Mouse (Mus musculus) myocyte (in vitro differentiated cells): ENCODE measurements around the gene Cables2. TPM values are rescaled to one million over a fixed set of nuclear protein-coding genes. Genes with fewer than 3 reads are reported as not detected.

Source experiments
- H3K27me3 ChIP-seq: one replicate; pipeline ENCODE4 v1.6.1; 2011; ENCODE audit not compliant: control insufficient read depth, insufficient read depth, insufficient read length
- H3K36me3 ChIP-seq: one replicate; pipeline ENCODE4 v1.6.1; 2011; ENCODE audit not compliant: control insufficient read depth, insufficient read depth
- H3K4me2 ChIP-seq: one replicate; pipeline ENCODE4 v1.6.1; 2011; ENCODE audit warnings: low read depth, control low read depth
- H3K4me3 ChIP-seq: one replicate; pipeline ENCODE4 v1.5.1; 2011; ENCODE audit warnings: mild to moderate bottlenecking, control low read depth, moderate library complexity
- H3K79me2 ChIP-seq: one replicate; pipeline ENCODE4 v1.6.1; 2011; ENCODE audit not compliant: control insufficient read depth, insufficient read depth
- H3ac ChIP-seq: one replicate; pipeline ENCODE4 v1.6.1; 2011; ENCODE audit not compliant: control insufficient read depth, insufficient read length
- CEBPB ChIP-seq: IDR thresholded peaks from 2 replicates; pipeline ENCODE4 v1.6.1; 2011; ENCODE audit warnings: mild to moderate bottlenecking, moderate library complexity; ENCODE audit not compliant: poor library complexity, insufficient read depth, severe bottlenecking
- E2F4 ChIP-seq: IDR thresholded peaks from one replicate; pipeline ENCODE4 v1.6.1; 2011; ENCODE audit warnings: mild to moderate bottlenecking, control low read depth, moderate library complexity; ENCODE audit not compliant: insufficient read depth
- MAX ChIP-seq: IDR thresholded peaks from one replicate; pipeline ENCODE4 v1.6.1; 2011; ENCODE audit warnings: low read depth, mild to moderate bottlenecking, control low read depth
- MYOD1 ChIP-seq, 3 experiments: IDR thresholded peaks; one replicate each; pipeline ENCODE4 v1.6.1; 2011; ENCODE audit warnings: control low read depth in 2 of 3, low read depth in 2 of 3, mild to moderate bottlenecking in 2 of 3, moderate library complexity in 1 of 3; ENCODE audit not compliant: insufficient read length in 2 of 3, control insufficient read depth in 1 of 3
- MYOG ChIP-seq, 3 experiments: IDR thresholded peaks; one replicate each; pipeline ENCODE4 v1.6.1; 2011; ENCODE audit warnings: control low read depth in 2 of 3, low read depth in 2 of 3, mild to moderate bottlenecking in 2 of 3; ENCODE audit not compliant: insufficient read length in 2 of 3, control insufficient read depth in 1 of 3, insufficient read depth in 1 of 3
- POLR2A ChIP-seq: IDR thresholded peaks from one replicate; pipeline ENCODE4 v1.6.1; 2011; ENCODE audit warnings: low read depth, mild to moderate bottlenecking, control low read depth, moderate library complexity; ENCODE audit not compliant: insufficient read length
- POLR2AphosphoS2 ChIP-seq: IDR thresholded peaks from one replicate; pipeline ENCODE4 v1.6.1; 2011; ENCODE audit warnings: low read depth, control low read depth; ENCODE audit not compliant: insufficient read length
- REST ChIP-seq: IDR thresholded peaks from one replicate; pipeline ENCODE4 v1.6.1; 2011; ENCODE audit warnings: mild to moderate bottlenecking, control low read depth, moderate library complexity; ENCODE audit not compliant: insufficient read depth, insufficient read length
- SRF ChIP-seq: IDR thresholded peaks from one replicate; pipeline ENCODE4 v1.6.1; 2011; ENCODE audit warnings: low read depth; ENCODE audit not compliant: control insufficient read depth, insufficient read length
- TCF12 ChIP-seq: IDR thresholded peaks from one replicate; pipeline ENCODE4 v1.6.1; 2011; ENCODE audit warnings: mild to moderate bottlenecking, control low read depth; ENCODE audit not compliant: poor library complexity, insufficient read depth, severe bottlenecking
- TCF3 ChIP-seq: IDR thresholded peaks from one replicate; pipeline ENCODE4 v1.6.1; 2011; ENCODE audit warnings: low read depth, control low read depth; ENCODE audit not compliant: insufficient read length
- USF1 ChIP-seq: IDR thresholded peaks from one replicate; pipeline ENCODE4 v1.6.1; 2011; ENCODE audit warnings: low read depth, mild to moderate bottlenecking, control low read depth, moderate library complexity
- polyA plus RNA-seq: library from polyadenylated mRNA; unstranded; fragments of >200 nt; fragmentation: generic; extraction: Trizol; gene quantifications from one replicate; pipeline ENCODE4 v1.2.1, GENCODE M21; 2012; ENCODE audit warnings: missing spikeins

Cables2 gene
- polyA plus RNA-seq, 1 experiment = 6.8 TPM

GRCm38 (mm10) chr2:180224647-180225043, 48.7 kb downstream of the Cables2 start:
- peak overlapping the region; percentile 85 for H3K4me3 ChIP-seq
- peaks cover 48% of the 10 kb centered on the region for H3K79me2 ChIP-seq
- H3K27me3 ChIP-seq = no peaks in the 10 kb centered on the region
- H3K36me3 ChIP-seq = peaks cover 3% of the 10 kb centered on the region
- peak overlapping the region; percentile 50 for H3ac ChIP-seq
- peak overlapping the region; percentile 88 for H3K4me2 ChIP-seq
- TF ChIP-seq E2F4 = no peak
- TF ChIP-seq USF1 = no peak
- TF ChIP-seq MAX = no peak
- no peak for TF ChIP-seq SRF
- TF ChIP-seq TCF12 = no peak
- TF ChIP-seq TCF3 = no peak
- TF ChIP-seq REST = no peak
- no peak for TF ChIP-seq MYOD1 (IDR thresholded peaks at IDR 0.05; ENCODE audit: control insufficient read depth in 1 of 3, insufficient read length in 2 of 3, low read depth in 2 of 3)
- TF ChIP-seq MYOG (IDR thresholded peaks at IDR 0.05; ENCODE audit: control insufficient read depth in 1 of 3, insufficient read depth in 1 of 3, insufficient read length in 2 of 3, low read depth in 2 of 3) = no peak
- no peak for TF ChIP-seq POLR2A
- TF ChIP-seq POLR2AphosphoS2 = no peak
- no peak for TF ChIP-seq CEBPB

DNA sequence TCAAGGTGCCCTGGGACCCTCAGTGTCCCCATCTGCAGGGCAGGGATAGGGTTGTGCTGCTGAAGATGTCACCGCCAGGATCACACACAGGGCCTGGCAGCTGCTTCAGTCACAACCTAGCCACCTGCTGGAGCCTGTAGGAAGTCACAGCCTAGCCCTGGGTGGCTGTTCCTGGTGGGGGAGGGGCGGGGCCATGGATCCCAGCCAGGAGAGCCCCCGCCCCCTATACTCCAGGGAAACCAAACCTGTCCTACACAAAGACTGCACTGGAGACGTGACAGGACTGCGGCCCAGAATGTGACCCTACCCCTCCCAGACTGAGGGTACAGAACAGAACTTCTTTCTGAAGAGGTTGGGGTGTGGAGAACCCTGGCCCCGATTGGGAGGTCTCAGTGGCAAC, 51.0 kb downstream of the Cables2 start:
- no peak for TF ChIP-seq E2F4
- no peak for TF ChIP-seq MAX
- TF ChIP-seq MYOD1 (IDR thresholded peaks at IDR 0.05; ENCODE audit: control insufficient read depth in 1 of 3, insufficient read length in 2 of 3, low read depth in 2 of 3) = peak in 2 of 3 experiments; percentile 60 to 84
- TF ChIP-seq CEBPB = no peak
- TF ChIP-seq USF1 = no peak
- no peak for TF ChIP-seq SRF
- TF ChIP-seq TCF3 = no peak
- no peak for TF ChIP-seq TCF12
- peak in 2 of 3 experiments; percentile 30 to 82 for TF ChIP-seq MYOG (IDR thresholded peaks at IDR 0.05; ENCODE audit: control insufficient read depth in 1 of 3, insufficient read depth in 1 of 3, insufficient read length in 2 of 3, low read depth in 2 of 3)
- no peak for TF ChIP-seq POLR2A
- TF ChIP-seq POLR2AphosphoS2 = peak; percentile 10
- TF ChIP-seq REST = no peak
- Histone ChIP-seq H3ac (no peak overlapping the region), H3K4me3 (no peak overlapping the region), H3K79me2 (peaks cover 53% of the 10 kb centered on the region), H3K27me3 (no peaks in the 10 kb centered on the region), H3K36me3 (peaks cover 3% of the 10 kb centered on the region), H3K4me2 (peak overlapping the region; percentile 88)

GRCm38 (mm10) chr2:180221051-180221450, 52.2 kb downstream of the Cables2 start:
- TF ChIP-seq TCF3 (no peak), REST (no peak)
- H3K27me3 ChIP-seq = no peaks in the 10 kb centered on the region

GRCm38 (mm10) chr2:180220165-180220564, 53.1 kb downstream of the Cables2 start:
- Histone ChIP-seq H3K4me2 (no peak overlapping the region), H3K79me2 (peaks cover 53% of the 10 kb centered on the region), H3K4me3 (no peak overlapping the region), H3K36me3 (peaks cover 3% of the 10 kb centered on the region), H3ac (no peak overlapping the region), H3K27me3 (no peaks in the 10 kb centered on the region)
- TF ChIP-seq SRF (no peak), MAX (no peak), MYOD1 (IDR thresholded peaks at IDR 0.05; ENCODE audit: control insufficient read depth in 1 of 3, insufficient read length in 2 of 3, low read depth in 2 of 3) (no peak), MYOG (IDR thresholded peaks at IDR 0.05; ENCODE audit: control insufficient read depth in 1 of 3, insufficient read depth in 1 of 3, insufficient read length in 2 of 3, low read depth in 2 of 3) (no peak), USF1 (no peak), POLR2AphosphoS2 (no peak), POLR2A (no peak)

More at GRCm38 (mm10) chr2:180221051-180221450, 52.2 kb downstream of the Cables2 start:
- Histone ChIP-seq H3K4me3 (no peak overlapping the region), H3ac (no peak overlapping the region), H3K4me2 (no peak overlapping the region), H3K36me3 (peaks cover 3% of the 10 kb centered on the region), H3K79me2 (peaks cover 57% of the 10 kb centered on the region)

DNA sequence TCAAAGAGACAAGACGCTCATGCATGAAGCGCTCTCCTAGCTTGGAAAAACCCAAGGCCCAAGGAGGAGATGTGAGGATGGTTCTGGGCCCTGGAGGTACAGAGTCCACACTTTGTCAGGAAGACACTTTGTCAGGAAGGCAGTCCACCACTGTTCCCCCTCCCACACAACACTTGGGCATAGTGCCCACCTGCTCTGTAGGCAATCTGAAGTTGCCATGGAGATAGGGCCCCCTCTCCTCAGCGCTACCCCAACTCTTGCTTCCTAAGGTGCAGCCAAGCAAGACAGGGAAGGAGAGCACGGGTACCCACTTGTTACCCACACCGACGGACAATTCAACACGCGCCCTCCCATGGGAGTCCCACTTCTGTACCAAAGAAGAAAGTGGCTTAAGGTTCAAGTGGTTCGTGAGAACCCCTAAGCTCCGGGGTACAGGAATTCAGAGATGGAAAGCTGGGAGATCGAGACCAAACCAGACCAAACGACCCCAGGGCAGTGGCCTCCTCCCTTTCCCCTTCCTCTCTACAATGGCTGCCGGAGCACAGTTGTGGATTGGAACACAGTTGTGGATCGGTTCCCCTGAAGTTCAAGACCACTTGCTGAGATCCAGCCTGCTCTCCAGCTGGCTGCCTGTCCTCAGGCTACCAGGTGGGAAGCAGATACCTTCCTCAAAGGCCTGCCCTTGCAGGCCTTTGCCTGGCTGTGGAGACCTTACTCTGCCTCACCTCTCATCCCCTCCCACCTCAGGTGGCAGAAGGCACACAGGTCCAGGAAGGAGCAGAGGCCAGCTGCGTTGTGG, 54.0 kb downstream of the Cables2 start:
- Histone ChIP-seq H3ac (no peak overlapping the region), H3K4me3 (no peak overlapping the region), H3K27me3 (no peaks in the 10 kb centered on the region), H3K79me2 (peaks cover 45% of the 10 kb centered on the region), H3K36me3 (peaks cover 3% of the 10 kb centered on the region), H3K4me2 (no peak overlapping the region)
- TF ChIP-seq POLR2AphosphoS2 (no peak), CEBPB (no peak), TCF3 (no peak), MYOD1 (IDR thresholded peaks at IDR 0.05; ENCODE audit: control insufficient read depth in 1 of 3, insufficient read length in 2 of 3, low read depth in 2 of 3) (no peak), POLR2A (no peak)
